Mouse (Mus musculus) ovary, postnatal 36 days (tissue): ENCODE measurements around the gene Mlx.

ENCODE experiments used
- DNase-seq: peaks from one replicate; pipeline ENCODE4 v3.0.0; 2022; ENCODE audit warnings: low spot score, mixed read lengths

Mlx gene

DNA sequence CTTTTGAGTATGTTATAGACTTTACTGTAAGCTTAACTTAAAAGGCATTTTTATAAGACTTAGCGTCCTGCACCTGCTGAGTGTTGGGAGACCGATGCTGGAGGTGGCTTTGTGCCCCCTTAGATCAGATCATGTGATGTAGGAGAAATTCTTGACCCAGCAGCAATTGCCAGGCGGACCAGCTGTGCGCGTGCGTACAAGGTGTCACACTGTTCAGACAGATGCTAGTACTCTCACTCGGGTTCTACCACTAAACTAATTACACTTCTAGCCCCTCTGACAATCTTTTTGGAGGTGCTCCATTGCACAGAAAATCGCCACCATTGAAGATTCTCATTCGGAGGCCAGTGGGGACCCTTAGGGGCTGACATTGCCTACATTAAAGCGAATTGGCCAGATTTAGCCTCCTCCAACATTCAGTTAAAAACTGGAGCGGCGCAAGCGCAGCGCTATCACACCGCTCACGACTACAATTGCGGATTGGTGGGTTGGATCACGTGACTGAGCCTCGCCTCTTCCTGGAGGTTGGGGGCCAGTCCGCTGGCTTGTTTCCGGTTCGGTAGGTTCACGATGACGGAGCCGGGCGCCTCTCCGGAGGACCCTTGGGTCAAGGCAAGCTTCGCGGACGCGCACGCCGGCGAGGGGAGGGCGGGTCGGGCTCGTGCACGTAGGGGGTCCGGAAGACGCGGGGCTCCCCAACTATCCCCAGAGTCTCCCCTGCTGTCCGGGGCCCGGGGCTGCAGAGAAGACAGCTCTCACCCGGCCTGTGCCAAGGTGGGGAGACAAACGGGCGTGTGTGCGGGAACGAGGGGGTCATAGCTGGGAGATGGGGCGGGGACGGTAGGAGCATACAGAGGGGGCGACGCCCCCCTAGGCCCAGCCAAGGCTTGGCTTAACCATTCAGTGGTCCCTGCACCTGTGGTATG lies at the start of gene Mlx:
Gene Mlx (plus strand): TSS at position 522 of the 926 bp plus-strand sequence.
- peak; percentile 82 for DNase-seq

- DNase-seq: no peak
Measured at GRCm38 (mm10) chr11:101037795-101038194, 49.3 kb upstream of the Mlx start.

DNA sequence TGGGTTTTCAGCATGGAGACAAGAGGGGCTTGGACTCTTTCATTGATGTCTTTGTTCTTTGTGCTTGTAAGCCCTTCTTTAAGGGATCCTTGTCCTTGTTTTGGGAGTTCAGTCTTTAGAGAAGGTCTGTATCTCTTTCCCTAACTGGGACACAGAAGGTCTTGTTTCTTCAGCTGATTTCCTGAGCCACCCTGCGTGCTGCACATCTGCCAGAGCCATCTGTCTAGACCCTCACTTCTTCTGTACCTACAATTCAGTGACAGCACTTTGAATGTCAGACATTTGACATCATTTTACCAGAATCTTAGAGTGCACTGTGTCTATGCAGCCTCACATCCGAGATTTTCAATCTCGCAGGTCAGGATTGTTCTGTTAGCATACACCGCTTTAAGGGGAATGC lies 41.3 kb upstream of the Mlx start:
- no peak for DNase-seq

DNA sequence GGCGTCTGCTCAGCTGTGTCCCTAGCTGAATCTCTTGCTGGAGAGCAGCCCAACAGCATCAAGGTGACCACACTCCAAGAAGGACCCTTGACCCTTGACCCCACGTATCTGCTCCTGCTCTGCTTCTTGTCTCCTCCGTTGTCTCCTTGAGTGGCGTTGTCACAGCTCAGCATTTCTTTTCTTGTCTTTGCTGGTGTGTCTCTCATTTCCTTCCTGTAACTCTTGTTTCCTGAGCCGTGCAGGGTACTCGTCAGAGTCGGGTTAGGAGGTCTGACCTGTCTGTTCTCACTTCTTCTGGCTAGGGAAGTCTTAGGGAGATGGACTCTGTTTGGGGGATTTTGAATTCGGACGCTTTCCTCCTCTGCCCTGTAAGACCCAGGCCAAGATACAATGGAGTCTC lies 40.6 kb upstream of the Mlx start:
- DNase-seq: no peak

DNA sequence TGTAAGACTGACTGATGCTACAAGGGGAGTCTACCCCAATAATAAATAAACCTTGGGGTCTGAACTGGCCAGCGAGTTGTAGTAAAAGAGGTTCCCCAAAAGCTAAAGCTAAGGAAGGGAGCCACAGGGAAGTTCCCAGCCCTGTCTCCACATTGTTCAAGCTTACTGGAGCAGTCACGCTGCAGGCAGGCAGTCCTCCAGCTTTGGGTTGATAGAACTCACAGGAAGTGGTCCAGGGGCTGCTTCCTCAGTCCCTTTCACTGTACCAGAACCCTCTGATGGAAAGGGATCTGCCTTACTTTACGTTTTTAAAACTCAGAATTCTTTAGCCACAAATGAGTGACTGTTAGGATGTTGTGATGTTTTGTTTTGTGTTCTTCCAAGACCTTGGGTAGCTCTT lies 39.6 kb upstream of the Mlx start:
- no peak for DNase-seq

DNA sequence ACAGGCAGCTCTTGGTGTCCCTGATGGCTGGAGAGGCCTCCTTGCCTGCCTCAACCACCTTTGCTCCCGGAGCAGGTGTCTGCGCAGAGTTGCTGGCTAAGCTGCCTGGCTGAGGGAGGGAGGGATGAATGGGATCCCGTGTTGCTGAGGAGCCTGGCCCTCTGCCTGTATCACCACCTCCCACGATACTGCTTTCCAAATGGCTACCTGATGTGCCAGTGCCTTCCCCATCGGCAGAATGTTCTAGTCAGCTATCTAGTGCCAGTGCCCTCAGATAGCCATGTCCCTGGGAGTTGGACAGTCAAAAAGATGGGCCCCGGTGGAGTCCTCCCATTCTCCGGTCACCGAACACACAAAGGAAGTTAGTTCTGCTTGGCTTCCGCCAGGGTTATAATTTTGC lies 36.7 kb upstream of the Mlx start:
- no peak for DNase-seq

DNA sequence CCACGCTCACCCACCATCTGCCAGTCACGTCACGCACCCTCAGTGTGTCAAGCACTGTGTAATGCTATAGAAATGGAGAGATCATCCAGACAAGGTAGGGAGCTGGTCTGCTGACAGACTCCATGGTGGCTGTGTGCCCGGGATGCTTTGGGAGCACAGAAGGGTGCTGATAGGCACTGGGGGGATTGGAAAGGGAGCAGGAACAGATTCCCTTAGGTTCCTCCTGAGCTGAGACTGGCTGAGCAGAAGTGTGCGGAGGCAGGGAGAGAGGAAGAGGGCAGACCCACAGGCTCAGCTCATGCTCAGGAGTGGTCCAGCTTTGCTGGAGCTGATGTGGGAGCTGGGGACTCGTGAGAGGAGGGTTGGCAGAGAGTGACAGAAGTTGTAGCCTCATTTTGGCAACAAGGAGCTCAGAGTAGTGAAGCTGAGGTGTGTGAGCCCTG lies 36.0 kb upstream of the Mlx start:
- DNase-seq: no peak

DNA sequence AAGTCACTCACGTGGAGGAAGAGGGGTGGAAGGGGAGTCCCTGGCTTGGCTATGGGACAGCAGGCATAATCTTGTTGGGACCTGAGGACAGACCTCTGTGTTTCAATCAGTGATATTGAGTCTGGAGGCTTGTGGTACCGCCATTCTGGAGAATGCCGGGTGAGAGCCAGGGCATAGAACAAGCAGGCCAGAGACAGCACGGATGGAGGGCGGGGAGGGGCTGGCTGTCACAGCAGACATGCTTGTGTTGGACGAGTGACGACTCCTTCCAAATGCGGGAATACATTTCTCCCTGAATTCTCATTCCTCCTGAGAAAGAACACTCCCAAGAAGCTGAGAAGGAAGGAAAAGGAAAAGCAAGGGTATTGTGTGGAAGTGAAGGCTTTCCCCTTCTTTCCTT lies 35.5 kb upstream of the Mlx start:
- DNase-seq: no peak

DNA sequence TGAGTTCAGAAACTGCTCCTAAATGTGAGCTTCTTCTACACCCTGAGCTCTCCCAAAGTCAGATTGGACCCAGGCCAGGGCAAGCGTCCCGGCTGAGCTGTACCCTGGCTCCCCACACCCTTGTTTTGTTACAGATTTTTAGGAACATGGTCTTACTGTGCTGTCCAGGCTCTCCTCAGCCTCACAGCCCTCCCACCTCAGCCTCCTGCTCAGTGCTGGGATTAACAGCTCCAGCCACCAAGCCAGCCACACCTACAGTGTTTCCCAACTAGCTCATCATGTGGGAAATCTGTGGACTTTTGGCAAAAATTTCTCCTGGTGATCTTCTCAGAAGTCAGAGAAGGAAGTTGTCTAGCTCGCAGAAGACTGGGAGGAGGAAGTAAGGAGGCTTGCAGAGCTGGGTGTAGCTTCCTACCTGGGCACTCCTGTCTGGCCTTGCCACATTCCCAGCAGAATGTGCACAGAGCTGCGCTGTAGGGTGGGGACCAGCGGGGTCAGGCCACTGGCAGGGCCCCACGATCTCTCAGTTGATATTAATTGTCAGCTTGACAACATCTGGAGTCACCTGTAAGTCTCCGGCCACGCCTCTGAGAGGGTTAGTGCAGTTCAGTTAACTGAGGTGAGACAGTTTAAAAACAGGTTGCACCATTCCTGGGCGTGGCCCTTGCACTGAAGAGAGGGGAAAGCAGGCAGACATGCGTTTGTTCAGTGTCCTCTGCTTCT lies 34.2 kb upstream of the Mlx start:
- DNase-seq: no peak

DNA sequence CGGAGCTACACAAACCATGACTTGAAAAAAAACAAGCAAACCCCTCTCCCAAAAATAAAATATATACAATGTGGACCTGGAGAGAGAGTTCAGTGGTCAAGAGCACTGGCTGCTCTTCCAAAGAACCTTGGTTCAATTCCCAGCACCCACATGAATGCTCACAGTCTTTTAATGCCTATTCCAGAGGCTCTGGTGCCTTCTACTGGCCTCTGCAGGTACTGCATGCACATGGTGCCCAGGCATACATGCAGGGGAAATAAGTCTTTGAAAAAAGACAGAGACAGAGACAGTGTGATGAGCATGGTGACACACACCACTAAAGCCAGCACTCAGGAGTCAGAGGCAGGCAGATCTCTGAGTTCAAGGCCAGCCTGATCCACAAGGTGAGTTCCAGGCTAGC lies 33.1 kb upstream of the Mlx start:
- no peak for DNase-seq

- no peak for DNase-seq
Measured at GRCm38 (mm10) chr11:101055418-101055817, 31.7 kb upstream of the Mlx start.

DNA sequence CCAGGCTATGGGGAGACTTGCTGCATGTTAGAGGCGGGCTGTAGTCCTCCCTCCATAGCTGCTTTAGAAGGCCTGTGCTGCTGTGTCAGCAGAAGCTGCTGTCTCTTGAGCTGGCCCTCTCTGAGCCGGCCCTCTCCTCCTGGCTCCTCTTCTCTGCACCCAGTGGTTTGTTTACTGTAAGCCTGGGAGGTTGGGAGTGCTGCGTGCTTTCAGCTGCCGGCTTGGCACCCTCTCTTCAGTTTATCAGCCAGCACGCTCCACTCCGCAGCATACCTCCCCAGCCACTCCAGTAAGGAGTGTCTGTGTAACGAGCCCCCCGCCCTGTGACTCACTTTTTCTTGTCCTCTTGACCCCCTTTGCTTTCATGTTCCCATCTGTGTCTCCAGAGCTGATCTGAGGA lies 30.2 kb upstream of the Mlx start:
- DNase-seq: peak; percentile 68

DNA sequence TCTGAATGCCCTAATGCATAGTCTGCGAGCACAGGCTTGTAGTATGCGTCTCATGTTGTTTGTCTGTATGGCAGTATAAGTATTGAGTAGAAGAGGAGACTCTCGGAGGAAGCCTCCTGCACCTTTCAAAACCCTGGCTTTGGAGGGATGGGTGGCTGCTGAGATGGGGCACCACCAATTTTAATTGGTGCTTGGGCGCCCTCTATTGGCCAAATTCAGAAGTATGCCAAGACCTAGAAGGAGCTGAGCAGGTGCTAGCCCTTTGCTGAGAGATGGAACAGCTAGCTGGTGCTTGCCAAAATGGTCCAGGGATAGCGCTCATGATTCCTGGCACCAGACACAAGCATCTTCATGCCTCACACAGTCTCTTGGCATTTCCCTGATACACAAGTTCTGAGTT lies 29.2 kb upstream of the Mlx start:
- peak; percentile 81 for DNase-seq

- DNase-seq: no peak
Measured at GRCm38 (mm10) chr11:101058726-101059125, 28.4 kb upstream of the Mlx start.

- DNase-seq: no peak
Measured at GRCm38 (mm10) chr11:101059473-101059872, 27.6 kb upstream of the Mlx start.

GRCm38 (mm10) chr11:101060126-101060525 lies 27.0 kb upstream of the Mlx start:
- DNase-seq: peak; percentile 77

DNA sequence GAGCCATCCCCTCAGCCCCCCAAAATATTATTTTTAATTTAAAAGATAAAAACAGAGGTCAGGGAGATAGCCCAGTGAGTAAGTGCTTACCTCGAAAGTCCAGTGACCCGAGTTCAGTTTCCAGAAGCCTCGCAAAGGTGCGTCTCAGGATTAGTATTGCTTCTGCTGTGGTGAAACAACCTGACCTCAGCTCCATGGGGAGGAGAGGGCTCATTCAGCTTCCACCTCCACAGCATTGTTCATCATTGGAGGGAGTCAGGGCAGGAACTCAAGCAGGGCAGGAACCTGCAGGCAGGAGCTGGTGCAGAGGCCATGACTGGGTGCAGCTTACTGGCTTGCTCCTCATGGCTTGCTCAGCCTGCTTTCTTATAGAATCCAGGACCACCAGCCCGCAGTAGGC lies 26.0 kb upstream of the Mlx start:
- DNase-seq: no peak

DNA sequence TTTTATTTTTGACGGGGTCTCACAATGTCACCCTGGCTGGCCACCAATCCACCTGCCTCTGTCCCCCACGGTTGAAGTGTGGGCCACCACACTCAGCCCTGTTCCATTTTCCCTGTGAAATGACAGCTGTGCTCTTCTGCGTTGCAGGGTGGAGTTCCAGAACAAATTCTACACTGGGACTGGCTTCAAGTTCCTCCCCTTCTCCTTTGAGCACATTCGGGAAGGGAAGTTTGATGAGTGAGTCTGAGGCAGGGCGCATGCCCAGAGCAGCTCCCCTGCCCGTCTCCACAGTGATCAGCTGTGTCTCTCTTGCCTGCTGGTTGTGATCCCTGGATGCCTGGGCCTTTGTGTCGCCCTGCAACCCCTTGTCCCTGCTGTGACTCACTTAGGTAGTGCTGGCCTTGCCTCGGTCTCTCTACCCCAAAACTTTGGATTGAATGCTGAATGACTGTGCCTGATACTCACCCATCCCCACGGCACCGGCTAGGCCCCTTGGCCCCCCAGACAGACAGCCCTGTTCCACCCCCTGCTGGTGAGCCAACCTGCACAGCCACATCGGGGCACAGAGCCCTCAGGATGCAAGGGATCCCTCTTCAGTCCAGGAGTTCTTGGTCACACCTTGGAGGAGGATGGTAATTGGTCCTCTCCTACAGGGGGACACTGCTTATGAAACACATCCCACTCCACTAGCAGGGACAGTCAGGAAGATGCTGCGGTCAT lies 24.8 kb upstream of the Mlx start:
- no peak for DNase-seq

DNA sequence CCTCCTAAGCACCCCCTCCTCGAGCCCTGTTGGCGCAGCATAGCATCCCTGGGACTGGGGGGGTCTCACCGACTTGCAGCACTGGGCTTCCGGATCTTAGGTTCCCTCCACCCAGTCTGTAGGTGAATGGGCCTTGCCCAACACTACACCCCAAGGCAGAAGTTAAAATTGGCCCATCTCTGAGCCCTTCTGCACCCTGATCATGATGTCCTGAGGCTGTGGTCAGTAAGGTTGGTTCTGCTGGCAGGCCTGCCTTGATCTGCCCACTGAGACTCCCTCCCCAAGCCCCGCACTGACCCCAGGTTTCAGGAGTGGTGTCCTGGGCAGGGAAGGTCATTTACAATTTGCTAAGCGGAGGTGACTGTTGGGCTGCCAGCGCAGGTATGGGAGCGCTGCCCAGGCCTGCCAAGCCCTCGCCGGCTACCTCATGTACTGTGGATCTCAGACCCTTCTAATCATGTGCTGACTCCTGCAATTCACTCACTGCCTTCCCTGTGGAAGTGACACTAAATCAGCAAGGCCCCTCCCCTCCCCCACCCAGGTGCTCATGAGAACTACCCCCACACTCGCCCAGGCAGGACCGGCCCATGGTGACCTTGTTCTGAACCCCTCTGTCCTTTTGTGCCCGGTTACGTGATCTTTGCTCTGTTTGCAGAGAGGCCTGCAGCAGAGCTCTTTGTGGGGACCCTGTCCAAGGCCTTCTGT lies 24.0 kb upstream of the Mlx start:
- DNase-seq: peak; percentile 47

- peak; percentile 82 for DNase-seq
Measured at GRCm38 (mm10) chr11:101063676-101064327, 23.3 kb upstream of the Mlx start.

DNA sequence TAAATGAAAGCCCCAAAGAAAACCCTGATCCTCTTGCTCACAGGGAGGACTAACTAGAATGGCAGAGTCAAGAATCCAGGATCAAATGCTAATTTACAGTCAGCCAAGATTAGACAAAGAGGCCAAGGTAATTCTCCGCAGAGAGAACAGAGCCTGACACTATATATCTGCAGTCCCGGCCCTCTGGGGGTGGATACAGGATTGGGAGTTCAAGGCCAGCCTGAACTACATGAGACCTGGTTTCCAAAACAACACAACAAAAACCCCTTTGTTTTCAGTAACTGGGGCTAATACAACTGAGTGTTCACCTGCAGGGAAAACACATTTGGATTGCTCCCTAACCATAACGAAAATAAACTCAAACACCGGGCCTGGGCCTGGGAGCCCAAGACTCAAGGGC lies 22.6 kb upstream of the Mlx start:
- no peak for DNase-seq
